Mouse (Mus musculus): ENCODE results near the gene Pts. TPM values are rescaled to one million over a fixed set of nuclear protein-coding genes. Genes with fewer than 3 reads are reported as not detected.

Gene Pts
- total and polyA plus RNA-seq, 3 experiments: 24.6 TPM; not detected in 1

GRCm38 (mm10) chr9:50542401-50542800 is 13.9 kb upstream of the Pts start:
- Histone ChIP-seq H3K27me3 (ENCODE audit: control insufficient read depth in 1 of 2, insufficient read depth in 2 of 2, low read length in 2 of 2) (peaks cover 0 to 3% of the 10 kb centered on the region in 2 experiments; a peak in 2 of 4 replicates), H3K4me3 (ENCODE audit: control insufficient read depth in 1 of 2, insufficient read depth in 1 of 2, low read depth in 2 of 2, low read length in 2 of 2) (no peak overlapping the region), H3K4me1 (ENCODE audit: control insufficient read depth in 1 of 2, insufficient read depth in 2 of 2, low read length in 2 of 2) (peaks cover 0 to 3% of the 10 kb centered on the region in 2 experiments; a peak in 2 of 4 replicates), H3K36me3 (ENCODE audit: control insufficient read depth in 1 of 2, insufficient read depth in 2 of 2, low read length in 2 of 2) (no peaks in the 10 kb centered on the region; a peak in 1 of 4 replicates), H3K79me2 (ENCODE audit: control insufficient read depth, insufficient read depth, low read length, poor library complexity) (no peaks in the 10 kb centered on the region), H3K9ac (ENCODE audit: control insufficient read depth, low read depth, low read length, poor library complexity, severe bottlenecking) (no peak overlapping the region), H3K9me3 (replicated peaks; ENCODE audit: insufficient read depth, low read length) (no peaks in the 10 kb centered on the region), H3K27ac (ENCODE audit: control insufficient read depth, low read depth, low read length) (no peak overlapping the region)
- TF ChIP-seq NRF1 (IDR thresholded peaks at IDR 0.05; ENCODE audit: insufficient read depth, low read depth, low read length, poor library complexity, severe bottlenecking) (no peak), CHD1 (IDR thresholded peaks at IDR 0.05; ENCODE audit: low read depth, low read length) (no peak), ZNF384 (IDR thresholded peaks at IDR 0.05; ENCODE audit: low read depth, low read length) (no peak)
- DNase-seq (ENCODE audit: low read depth, low spot score): no peak

GRCm38 (mm10) chr9:50540170-50540569 is 11.6 kb upstream of the Pts start:
- no peak overlapping the region for H3K9ac ChIP-seq (ENCODE audit: control insufficient read depth, low read depth, low read length, poor library complexity, severe bottlenecking)
- H3K4me3 ChIP-seq (ENCODE audit: control insufficient read depth in 1 of 2, insufficient read depth in 1 of 2, low read depth in 2 of 2, low read length in 2 of 2): no peak overlapping the region
- H3K27me3 ChIP-seq (ENCODE audit: control insufficient read depth in 1 of 2, insufficient read depth in 2 of 2, low read length in 2 of 2): peaks cover 0 to 3% of the 10 kb centered on the region in 2 experiments; a peak in 2 of 4 replicates
- H3K27ac ChIP-seq (ENCODE audit: control insufficient read depth, low read depth, low read length): no peak overlapping the region
- DNase-seq (ENCODE audit: low read depth, low spot score): no peak
- peaks cover 0 to 5% of the 10 kb centered on the region in 2 experiments; a peak in 2 of 4 replicates for H3K36me3 ChIP-seq (ENCODE audit: control insufficient read depth in 1 of 2, insufficient read depth in 2 of 2, low read length in 2 of 2)
- peaks cover 2 to 14% of the 10 kb centered on the region in 2 experiments; a peak in 3 of 4 replicates for H3K4me1 ChIP-seq (ENCODE audit: control insufficient read depth in 1 of 2, insufficient read depth in 2 of 2, low read length in 2 of 2)
- H3K79me2 ChIP-seq (ENCODE audit: control insufficient read depth, insufficient read depth, low read length, poor library complexity): no peaks in the 10 kb centered on the region
- H3K9me3 ChIP-seq (replicated peaks; ENCODE audit: insufficient read depth, low read length): no peaks in the 10 kb centered on the region
- no peak for TF ChIP-seq GABPA (IDR thresholded peaks at IDR 0.05; ENCODE audit: low read depth, low read length)
- TF ChIP-seq EP300 (IDR thresholded peaks at IDR 0.05; ENCODE audit: low read depth in 1 of 2, low read length in 2 of 2): no peak
- no peak for TF ChIP-seq HCFC1 (IDR thresholded peaks at IDR 0.05; ENCODE audit: low read depth, low read length)
- no peak for TF ChIP-seq USF1 (IDR thresholded peaks at IDR 0.05; ENCODE audit: low read depth, low read length)
- TF ChIP-seq ELF1 (IDR thresholded peaks at IDR 0.05; ENCODE audit: low read depth, low read length): no peak
- TF ChIP-seq MYB (IDR thresholded peaks at IDR 0.05; ENCODE audit: low read depth, low read length): no peak
- TF ChIP-seq E2F4 (IDR thresholded peaks at IDR 0.05; ENCODE audit: borderline replicate concordance, low read depth, low read length): no peak
- TF ChIP-seq POLR2AphosphoS5 (IDR thresholded peaks at IDR 0.05; ENCODE audit: borderline replicate concordance, low read depth, low read length): no peak
- TF ChIP-seq TAL1 (IDR thresholded peaks at IDR 0.05; ENCODE audit: low read length): no peak
- no peak for TF ChIP-seq CTCF (IDR thresholded peaks at IDR 0.05 in 2 of 3, conservative IDR thresholded peaks at IDR 0.05 in 1 of 3; ENCODE audit: control insufficient read depth in 1 of 3, insufficient read depth in 1 of 3, low read depth in 2 of 3, low read length in 3 of 3, poor library complexity in 1 of 3, severe bottlenecking in 1 of 3)
- no peak for TF ChIP-seq MAZ (IDR thresholded peaks at IDR 0.05; ENCODE audit: low read depth, low read length)
- no peak for TF ChIP-seq RCOR1 (IDR thresholded peaks at IDR 0.05; ENCODE audit: low read depth, low read length)
- TF ChIP-seq ZNF384 (IDR thresholded peaks at IDR 0.05; ENCODE audit: low read depth, low read length): no peak
- no peak for TF ChIP-seq ZKSCAN1 (IDR thresholded peaks at IDR 0.05; ENCODE audit: low read depth, low read length)
- no peak for TF ChIP-seq CHD1 (IDR thresholded peaks at IDR 0.05; ENCODE audit: low read depth, low read length)
- TF ChIP-seq UBTF (IDR thresholded peaks at IDR 0.05; ENCODE audit: borderline replicate concordance, insufficient read depth, low read depth, low read length): no peak
- no peak for TF ChIP-seq POLR2A (IDR thresholded peaks at IDR 0.05; ENCODE audit: control insufficient read depth in 1 of 2, insufficient read depth in 1 of 2, low read depth in 1 of 2, low read length in 2 of 2, poor library complexity in 1 of 2)
- TF ChIP-seq TBP (IDR thresholded peaks at IDR 0.05; ENCODE audit: low read depth, low read length): no peak
- no peak for TF ChIP-seq RAD21 (IDR thresholded peaks at IDR 0.05; ENCODE audit: low read depth, low read length)

All from MEL (cell line).